Comparison of ENCODE assay signal across 14 mouse cellular contexts in the genomic region with DNA sequence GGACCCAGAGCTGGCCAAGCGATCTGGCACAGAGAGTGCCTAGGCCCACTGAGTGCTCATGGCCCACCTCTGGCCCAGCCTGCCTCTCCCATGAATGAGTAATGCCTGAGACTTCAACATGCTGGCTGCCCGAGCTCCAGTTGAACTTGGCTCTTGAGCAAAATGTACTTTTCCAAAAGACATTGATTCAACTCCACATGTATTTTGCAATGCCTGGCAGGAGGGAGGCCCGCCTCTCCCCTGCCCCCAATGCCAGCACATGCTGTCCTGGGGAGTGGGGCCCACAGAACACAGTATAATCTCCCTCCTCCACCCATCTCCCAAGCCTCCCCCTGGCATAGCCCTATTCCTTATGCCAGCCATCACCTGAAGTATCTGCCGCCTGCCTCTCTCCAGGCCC. TPM values are rescaled to one million over a fixed set of nuclear protein-coding genes. Genes with fewer than 3 reads are reported as not detected.
DNase-seq lines count a peak whose midpoint lies in the region; ATAC-seq and TF ChIP-seq lines count a peak whose summit lies in the region.
"Had no signal": no experiment of that assay in that cellular context is flagged by ENCODE, and none has a peak within 500 bp of the region (broad histone marks: within the 10 kb centered on the region; RNA-seq: fewer than 3 reads in every experiment).

No protein-coding gene starts in this region.

- ATAC-seq in stomach, postnatal 0 days (ENCODE audit: low FRiP score, low TSS enrichment), result no peak
- no peak for ATAC-seq in megakaryocyte progenitor cell, adult 5-6 weeks (replicated peaks; ENCODE audit: poor library complexity)

- H3K4me3 ChIP-seq in stomach, postnatal 0 days (ENCODE audit: low read depth, low read length), result no peak overlapping the region
- H3K4me3 ChIP-seq: forebrain, embryonic 12.5 days; hindbrain, embryonic 13.5 days; midbrain, embryonic 12.5 days; neural tube, embryonic 15.5 days had no signal

- H3K9me3 ChIP-seq in stomach, postnatal 0 days (ENCODE audit: control insufficient read depth, low read length), result no peaks in the 10 kb centered on the region
- H3K9me3 ChIP-seq: forebrain, embryonic 12.5 days; hindbrain, embryonic 13.5 days; midbrain, embryonic 12.5 days; neural tube, embryonic 15.5 days had no signal

- no peak overlapping the region for H3K4me2 ChIP-seq in stomach, postnatal 0 days (replicated peaks; ENCODE audit: low read depth)
- H3K4me2 ChIP-seq: forebrain, embryonic 12.5 days; hindbrain, embryonic 13.5 days; midbrain, embryonic 12.5 days; neural tube, embryonic 15.5 days had no signal

- no peak overlapping the region for H3K9ac ChIP-seq in stomach, postnatal 0 days (ENCODE audit: low read length)
- H3K9ac ChIP-seq: forebrain, embryonic 12.5 days; hindbrain, embryonic 13.5 days; midbrain, embryonic 12.5 days; neural tube, embryonic 15.5 days had no signal

- no peaks in the 10 kb centered on the region for H3K27me3 ChIP-seq in stomach, postnatal 0 days (ENCODE audit: control insufficient read depth, insufficient read depth, low read length)
- H3K27me3 ChIP-seq: forebrain, embryonic 12.5 days; hindbrain, embryonic 13.5 days; midbrain, embryonic 12.5 days; neural tube, embryonic 15.5 days had no signal

- peak; percentile 86 for DNase-seq in gastrocnemius, adult 18-20 months (ENCODE audit: low spot score)
- no peak for DNase-seq in gastrocnemius, postnatal 10 days
- peak; percentile 55 for DNase-seq in urinary bladder, postnatal 14 days (ENCODE audit: low spot score)
- no peak for DNase-seq in urinary bladder, adult 2 months (ENCODE audit: low spot score)
- DNase-seq in heart, postnatal 36 days, result peak; percentile 60 to 70
- DNase-seq in stomach, postnatal 0 days (ENCODE audit: low spot score), result no peak
- DNase-seq in thymus, postnatal 0 days (ENCODE audit: low spot score), result no peak
- DNase-seq: B cell, adult 2 months had no signal

- intact Hi-C loops in heart, postnatal 36 days (cut with DNase I), result no loop called here

- TF ChIP-seq EP300 in stomach, postnatal 0 days (optimal IDR thresholded peaks at IDR 0.05), result no peak

- no peak for TF ChIP-seq CTCF in stomach, postnatal 0 days (IDR thresholded peaks at IDR 0.05; ENCODE audit: low read depth)

- peaks cover 19% of the 10 kb centered on the region for H3K4me1 ChIP-seq in stomach, postnatal 0 days (replicated peaks; ENCODE audit: control insufficient read depth, insufficient read depth)

- H3K27ac ChIP-seq in stomach, postnatal 0 days (replicated peaks), result peak overlapping the region; percentile 58; the same call in 1 of the 2 replicates
- H3K27ac ChIP-seq: forebrain, embryonic 12.5 days; hindbrain, embryonic 13.5 days; kidney, postnatal 0 days; midbrain, embryonic 12.5 days; neural tube, embryonic 15.5 days had no signal

- H3K36me3 ChIP-seq in stomach, postnatal 0 days (ENCODE audit: control insufficient read depth, insufficient read depth, low read length), result no peaks in the 10 kb centered on the region

- WGBS in stomach, postnatal 0 days, result 69% methylated on average over 4 of the region's 4 CpGs

RNA-seq across cellular contexts. Expression of a gene that starts 30.6 kb away (rescaled TPM):
- 100 to 1,000 TPM in 1 of 2 experiments, 10 to 100 TPM in 1; 66.1 to 117 TPM for total RNA-seq in gastrocnemius, adult 18-20 months (2021)
- 10 to 100 TPM; 40.3 to 43.3 TPM for total RNA-seq in gastrocnemius, postnatal 10 days (2021)
- 67.4 and 75.0 TPM in 2 replicates for polyA plus RNA-seq in urinary bladder, adult 2 months (2012; rRNA removed)
- 100 to 1,000 TPM in 1 of 2 experiments, 10 to 100 TPM in 1; 49.6 to 105 TPM for total RNA-seq in heart, postnatal 36 days (2021)
- 27.7 and 33.1 TPM in 2 replicates for polyA plus RNA-seq in stomach, postnatal 0 days (2015; fragmentation: Nextera tagmentation; extraction: Ambion mirVana)
- 89.7 and 162 TPM in 2 replicates for total RNA-seq in megakaryocyte progenitor cell, adult 5-6 weeks (2015)
- 16.1 and 29.6 TPM in 2 replicates for total RNA-seq in megakaryocyte progenitor cell, adult 5-6 weeks (2017)
- 22.4 and 26.4 TPM in 2 replicates for polyA plus RNA-seq in thymus, postnatal 0 days (2015; fragmentation: Nextera tagmentation; extraction: Ambion mirVana)

RNA-seq across cellular contexts. Expression of a gene that starts 31.2 kb away (rescaled TPM):
- total RNA-seq in gastrocnemius, adult 18-20 months (2021), result 10 to 100 TPM; 44.6 to 46.5 TPM
- total RNA-seq in gastrocnemius, postnatal 10 days (2021), result 100 to 1,000 TPM; 115 to 117 TPM
- 152 and 155 TPM in 2 replicates for polyA plus RNA-seq in urinary bladder, adult 2 months (2012; rRNA removed)
- total RNA-seq in heart, postnatal 36 days (2021), result 10 to 100 TPM; 47.5 to 56.2 TPM
- polyA plus RNA-seq in stomach, postnatal 0 days (2015; fragmentation: Nextera tagmentation; extraction: Ambion mirVana), result 64.2 and 65.5 TPM in 2 replicates
- 99.7 and 123 TPM in 2 replicates for total RNA-seq in megakaryocyte progenitor cell, adult 5-6 weeks (2015)
- total RNA-seq in megakaryocyte progenitor cell, adult 5-6 weeks (2017), result 42.2 and 48.3 TPM in 2 replicates
- 64.6 and 70.2 TPM in 2 replicates for polyA plus RNA-seq in thymus, postnatal 0 days (2015; fragmentation: Nextera tagmentation; extraction: Ambion mirVana)

Comparison
In these comparisons a context has a peak if more than half of its experiments do, and no peak if none do; other contexts are left out.
1. DNase-seq: peak in gastrocnemius, adult 18-20 months (single experiment), urinary bladder, postnatal 14 days (single experiment) and heart, postnatal 36 days (2 of 2); none in gastrocnemius, postnatal 10 days (single experiment), urinary bladder, adult 2 months (single experiment), stomach, postnatal 0 days (single experiment) and thymus, postnatal 0 days (single experiment).